Mouse (Mus musculus): ENCODE measurements around the gene Mgl2. TPM values are rescaled to one million over a fixed set of nuclear protein-coding genes. Genes with fewer than 3 reads are reported as not detected.

Gene Mgl2
- not detected in 2 replicates for polyA plus RNA-seq (2016; fragmentation: Nextera tagmentation; extraction: Ambion mirVana)

DNA sequence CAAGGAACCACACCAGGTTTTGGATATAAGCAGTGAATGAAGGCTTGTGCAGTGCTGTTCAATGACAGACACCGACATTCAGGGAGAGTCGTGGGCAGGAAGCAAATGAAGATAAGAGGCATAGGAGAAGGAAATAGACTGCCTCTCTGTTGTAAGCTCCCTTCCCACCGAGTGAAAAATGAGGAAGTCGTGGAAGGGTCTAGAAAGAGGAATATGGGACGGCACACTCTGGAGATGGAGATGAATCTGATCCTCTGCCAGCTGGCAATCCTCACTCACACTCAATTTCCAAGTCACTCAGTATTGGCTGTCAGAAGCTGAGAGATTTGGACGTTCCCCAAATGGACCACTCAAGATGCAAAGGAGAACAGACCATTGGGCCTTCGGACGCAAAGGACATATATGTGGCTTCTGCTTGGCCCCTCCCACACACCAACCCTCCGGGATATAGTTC lies at the start of gene Mgl2:
Gene Mgl2, plus strand, starts transcription at position 404 of the 454 bp plus-strand sequence.
- WGBS: 81% methylated on average over 9 of the region's 9 CpGs

GRCm38 (mm10) chr11:70080803-70081590 lies 49.1 kb upstream of the Mgl2 start:
- ATAC-seq (ENCODE audit: insufficient number of reproducible peaks, insufficient read depth, low FRiP score, low TSS enrichment, low read depth): no peak
- H3K27ac ChIP-seq: no peak overlapping the region
- 84% methylated on average over 15 of the region's 15 CpGs for WGBS
- H3K9me3 ChIP-seq: no peaks in the 10 kb centered on the region
- H3K4me1 ChIP-seq (replicated peaks): no peaks in the 10 kb centered on the region; the same call in 1 of the 2 replicates
- H3K9ac ChIP-seq (replicated peaks): no peak overlapping the region
- no peak overlapping the region for H3K4me3 ChIP-seq (replicated peaks)
- no peak overlapping the region for H3K4me2 ChIP-seq
- no peaks in the 10 kb centered on the region for H3K27me3 ChIP-seq
- no peaks in the 10 kb centered on the region for H3K36me3 ChIP-seq

More for the DNA sequence above, at the start of gene Mgl2:
- Histone ChIP-seq H3K27me3 (no peaks in the 10 kb centered on the region), H3K27ac (no peak within 1 kb of the TSS), H3K9ac (replicated peaks) (no peak within 1 kb of the TSS), H3K4me2 (no peak within 1 kb of the TSS), H3K4me1 (replicated peaks) (no peaks in the 10 kb centered on the region), H3K4me3 (replicated peaks) (no peak within 1 kb of the TSS), H3K9me3 (no peaks in the 10 kb centered on the region), H3K36me3 (no peaks in the 10 kb centered on the region)
- ATAC-seq (ENCODE audit: insufficient number of reproducible peaks, insufficient read depth, low FRiP score, low TSS enrichment, low read depth): no peak

- Histone ChIP-seq H3K4me3 (replicated peaks) (no peak overlapping the region), H3K9ac (replicated peaks) (no peak overlapping the region), H3K27me3 (no peaks in the 10 kb centered on the region), H3K36me3 (no peaks in the 10 kb centered on the region), H3K4me1 (replicated peaks) (no peaks in the 10 kb centered on the region), H3K27ac (no peak overlapping the region), H3K4me2 (no peak overlapping the region), H3K9me3 (no peaks in the 10 kb centered on the region)
- WGBS: 83% methylated on average over 8 of the region's 8 CpGs
- no peak for ATAC-seq (ENCODE audit: insufficient number of reproducible peaks, insufficient read depth, low FRiP score, low TSS enrichment, low read depth)
Measured at GRCm38 (mm10) chr11:70084563-70084962, 45.6 kb upstream of the Mgl2 start.

DNA sequence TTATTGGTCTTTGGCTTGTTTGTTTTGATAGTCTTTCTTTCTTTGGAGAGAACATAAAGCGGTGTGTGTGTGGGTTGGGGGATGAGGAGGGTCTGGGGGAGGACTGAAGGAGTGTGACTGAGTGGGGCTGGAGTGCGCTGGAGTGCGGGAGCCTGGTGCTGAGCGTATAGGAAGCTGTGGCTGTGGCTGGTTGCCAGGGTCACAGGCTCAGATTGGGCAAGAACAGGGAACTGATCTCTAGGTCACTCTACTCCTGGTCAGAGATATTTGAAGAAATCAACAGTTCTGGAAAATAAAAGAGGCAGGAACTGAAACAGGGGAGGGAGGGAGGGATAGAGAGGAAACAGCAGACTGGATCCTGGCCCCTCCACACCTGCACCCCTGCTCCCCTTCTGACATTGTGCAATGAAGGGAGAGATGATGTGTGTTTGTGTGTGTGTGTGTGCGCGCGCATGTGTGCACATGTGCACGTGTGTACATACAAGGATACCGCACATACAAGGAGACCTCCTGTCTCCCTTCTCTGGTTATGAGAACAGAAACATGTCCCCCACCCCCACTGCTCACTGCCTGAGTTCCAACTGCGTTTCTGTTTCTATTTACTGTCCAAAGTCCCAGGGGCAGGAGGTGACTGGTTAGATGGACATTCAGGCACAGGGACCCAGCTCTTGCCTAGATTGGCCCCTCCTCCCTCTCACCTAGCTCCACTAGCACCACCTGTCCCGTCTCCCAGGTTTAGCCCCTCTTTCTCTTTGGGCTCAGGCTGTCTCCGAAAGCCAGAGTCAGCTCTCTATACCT lies 37.9 kb upstream of the Mgl2 start, which contains the start of gene Asgr2:
Gene Asgr2, plus strand, starts transcription at position 659 of the 798 bp plus-strand sequence.
- no peak within 1 kb of the TSS for H3K4me2 ChIP-seq
- H3K27me3 ChIP-seq: 0 out of 2 replicates have a peak, but pooled peaks cover 9% of the 10 kb centered on the region
- no peaks in the 10 kb centered on the region for H3K36me3 ChIP-seq
- WGBS: 79% methylated on average over 12 of the region's 12 CpGs
- ATAC-seq (ENCODE audit: insufficient number of reproducible peaks, insufficient read depth, low FRiP score, low TSS enrichment, low read depth): no peak
- H3K9ac ChIP-seq (replicated peaks): no peak within 1 kb of the TSS
- H3K4me3 ChIP-seq (replicated peaks): no peak within 1 kb of the TSS
- no peaks in the 10 kb centered on the region; the same call in 1 of the 2 replicates for H3K4me1 ChIP-seq (replicated peaks)
- H3K27ac ChIP-seq: no peak within 1 kb of the TSS
- H3K9me3 ChIP-seq: no peaks in the 10 kb centered on the region

DNA sequence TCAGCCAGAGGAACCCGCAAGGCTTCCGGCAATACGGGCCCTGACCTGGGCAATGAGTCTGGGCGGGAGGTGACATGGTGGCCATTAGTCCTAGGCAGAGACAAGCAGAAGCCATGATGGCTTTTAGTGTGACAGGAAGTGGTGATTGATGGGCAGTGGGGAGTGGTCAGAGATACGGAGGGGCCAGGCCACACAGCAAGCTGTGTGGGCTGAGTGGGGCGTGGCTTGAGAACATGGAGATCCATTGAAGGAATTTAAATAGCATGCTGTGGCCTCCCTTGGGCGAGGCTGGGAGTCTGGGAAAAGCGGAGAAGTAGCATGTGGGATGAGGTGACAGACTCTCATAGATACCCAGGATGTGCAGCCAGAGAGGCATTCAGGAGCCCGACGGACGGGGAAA lies 32.7 kb upstream of the Mgl2 start:
- H3K4me2 ChIP-seq: no peak overlapping the region
- H3K4me1 ChIP-seq (replicated peaks): no peaks in the 10 kb centered on the region; the same call in 1 of the 2 replicates
- 0 out of 2 replicates have a peak, but pooled peaks cover 9% of the 10 kb centered on the region for H3K27me3 ChIP-seq
- H3K9me3 ChIP-seq: no peaks in the 10 kb centered on the region
- no peaks in the 10 kb centered on the region for H3K36me3 ChIP-seq
- WGBS: 61% methylated on average over 11 of the region's 11 CpGs
- no peak overlapping the region for H3K4me3 ChIP-seq (replicated peaks)
- no peak overlapping the region for H3K9ac ChIP-seq (replicated peaks)
- no peak for ATAC-seq (ENCODE audit: insufficient number of reproducible peaks, insufficient read depth, low FRiP score, low TSS enrichment, low read depth)
- H3K27ac ChIP-seq: no peak overlapping the region

DNA sequence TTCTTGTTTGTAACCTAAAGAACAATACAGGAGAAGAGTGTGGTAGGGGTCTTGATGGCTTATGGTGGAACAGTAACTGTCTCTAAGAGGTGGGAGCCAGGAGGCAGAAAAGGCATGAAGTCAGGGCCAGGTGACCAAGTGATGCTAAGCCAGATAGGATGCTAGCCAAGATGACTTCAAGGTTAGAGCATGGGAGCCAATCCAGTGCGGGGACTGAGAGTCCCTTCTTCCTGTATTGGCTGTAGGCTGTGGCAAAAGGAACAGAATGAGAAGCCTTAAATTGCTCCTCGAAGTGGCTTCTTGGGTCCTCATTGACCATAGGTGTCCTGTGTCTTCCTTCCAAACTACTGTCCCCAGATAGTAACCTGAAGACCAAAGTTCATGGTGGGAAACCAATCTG lies 31.0 kb upstream of the Mgl2 start:
- Histone ChIP-seq H3K9ac (replicated peaks) (no peak overlapping the region), H3K4me1 (replicated peaks) (no peaks in the 10 kb centered on the region), H3K9me3 (no peaks in the 10 kb centered on the region), H3K27me3 (0 out of 2 replicates have a peak, but pooled peaks cover 9% of the 10 kb centered on the region), H3K36me3 (no peaks in the 10 kb centered on the region), H3K4me3 (replicated peaks) (no peak overlapping the region), H3K27ac (no peak overlapping the region), H3K4me2 (no peak overlapping the region)
- ATAC-seq (ENCODE audit: insufficient number of reproducible peaks, insufficient read depth, low FRiP score, low TSS enrichment, low read depth): no peak
- WGBS: 94% methylated on average over 2 of the region's 2 CpGs

- Histone ChIP-seq H3K4me1 (replicated peaks) (no peaks in the 10 kb centered on the region), H3K9me3 (no peaks in the 10 kb centered on the region), H3K9ac (replicated peaks) (no peak overlapping the region), H3K27me3 (0 out of 2 replicates have a peak, but pooled peaks cover 9% of the 10 kb centered on the region), H3K36me3 (no peaks in the 10 kb centered on the region), H3K4me3 (replicated peaks) (no peak overlapping the region), H3K27ac (no peak overlapping the region), H3K4me2 (no peak overlapping the region)
- WGBS: 85% methylated on average over 2 of the region's 2 CpGs
- ATAC-seq (ENCODE audit: insufficient number of reproducible peaks, insufficient read depth, low FRiP score, low TSS enrichment, low read depth): no peak
Measured at GRCm38 (mm10) chr11:70099809-70100208, 30.3 kb upstream of the Mgl2 start.

GRCm38 (mm10) chr11:70103701-70104315 lies 26.3 kb upstream of the Mgl2 start:
- Histone ChIP-seq H3K4me1 (replicated peaks) (no peaks in the 10 kb centered on the region), H3K4me2 (no peak overlapping the region), H3K27ac (no peak overlapping the region), H3K27me3 (no peaks in the 10 kb centered on the region), H3K36me3 (no peaks in the 10 kb centered on the region), H3K4me3 (replicated peaks) (no peak overlapping the region), H3K9me3 (no peaks in the 10 kb centered on the region), H3K9ac (replicated peaks) (no peak overlapping the region)
- 87% methylated on average over 14 of the region's 14 CpGs for WGBS
- no peak for ATAC-seq (ENCODE audit: insufficient number of reproducible peaks, insufficient read depth, low FRiP score, low TSS enrichment, low read depth)

DNA sequence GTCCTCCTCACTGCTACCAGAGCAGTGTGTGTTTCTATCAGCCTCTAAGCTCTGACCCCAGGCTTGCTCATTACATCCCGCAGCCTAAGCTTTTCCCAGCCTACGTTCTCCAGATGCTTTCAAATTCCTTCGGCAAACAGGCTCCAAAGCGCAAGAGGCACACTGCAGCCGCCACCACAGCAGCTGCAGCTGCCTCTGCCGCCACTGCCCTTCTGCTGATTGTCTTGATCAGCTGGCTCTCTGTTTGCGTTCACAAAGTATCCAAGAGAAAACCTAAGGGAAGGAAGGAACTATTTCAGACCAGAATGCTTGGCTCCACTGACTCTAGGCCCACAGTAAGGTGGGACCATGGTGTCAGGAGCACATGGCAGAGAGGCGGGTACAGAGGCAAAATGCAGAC lies 23.0 kb upstream of the Mgl2 start:
- Histone ChIP-seq H3K27me3 (0 out of 2 replicates have a peak, but pooled peaks cover 3% of the 10 kb centered on the region), H3K4me3 (replicated peaks) (no peak overlapping the region)
- 58% methylated on average over 8 of the region's 8 CpGs for WGBS

DNA sequence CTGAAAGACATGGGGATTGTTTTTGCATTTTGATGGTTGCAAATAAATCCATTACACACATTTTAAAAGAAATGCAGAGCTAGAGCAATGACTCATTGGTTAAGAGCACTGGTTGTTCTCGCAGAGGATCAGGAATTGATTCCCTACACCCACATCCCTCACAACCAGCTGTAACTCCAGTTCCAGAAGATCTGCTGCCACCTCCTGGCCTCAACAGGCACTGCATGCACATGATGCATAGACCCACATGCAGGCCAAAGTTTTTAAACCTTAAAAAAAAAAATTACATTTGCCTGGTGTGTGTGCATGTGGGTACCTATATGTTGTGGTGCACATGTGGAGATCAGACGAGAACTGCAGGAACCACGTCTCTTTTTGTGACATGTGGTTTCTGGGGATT lies 20.0 kb upstream of the Mgl2 start:
- no peaks in the 10 kb centered on the region for H3K4me1 ChIP-seq (replicated peaks)
- ATAC-seq (ENCODE audit: insufficient number of reproducible peaks, insufficient read depth, low FRiP score, low TSS enrichment, low read depth): no peak
- 0 out of 2 replicates have a peak, but pooled peaks cover 4% of the 10 kb centered on the region for H3K9me3 ChIP-seq
- no peak overlapping the region for H3K9ac ChIP-seq (replicated peaks)
- no peak overlapping the region for H3K27ac ChIP-seq
- WGBS: 74% methylated on average over 3 of the region's 3 CpGs
- H3K4me2 ChIP-seq: no peak overlapping the region
- no peaks in the 10 kb centered on the region for H3K36me3 ChIP-seq
- no peak overlapping the region for H3K4me3 ChIP-seq (replicated peaks)
- H3K27me3 ChIP-seq: 0 out of 2 replicates have a peak, but pooled peaks cover 3% of the 10 kb centered on the region

More for the DNA sequence above, 23.0 kb upstream of the Mgl2 start:
- Histone ChIP-seq H3K4me1 (replicated peaks) (no peaks in the 10 kb centered on the region), H3K36me3 (no peaks in the 10 kb centered on the region), H3K4me2 (no peak overlapping the region), H3K9me3 (0 out of 2 replicates have a peak, but pooled peaks cover 4% of the 10 kb centered on the region), H3K27ac (no peak overlapping the region), H3K9ac (replicated peaks) (no peak overlapping the region)
- no peak for ATAC-seq (ENCODE audit: insufficient number of reproducible peaks, insufficient read depth, low FRiP score, low TSS enrichment, low read depth)

All from limb, embryonic 12.5 days (tissue).